8 mouse cellular contexts compared by ENCODE assay signal in genomic region chr9:44084236-44084635, GRCm38 (mm10). TPM values are rescaled to one million over a fixed set of nuclear protein-coding genes. Genes with fewer than 3 reads are reported as not detected.
DNase-seq lines count a peak whose midpoint lies in the region; ATAC-seq and TF ChIP-seq lines count a peak whose summit lies in the region.

No protein-coding gene starts in this region.

- DNase-seq in heart, adult 9 months (ENCODE audit: low spot score in 2 of 2), result no peak
- DNase-seq in G1E (ENCODE audit: low spot score), result no peak
- no peak for DNase-seq in forebrain, postnatal 0 days
- no peak for DNase-seq in midbrain, embryonic 10.5 days (ENCODE audit: low spot score)
- DNase-seq in retina, postnatal 1 day, result no peak
- no peak for DNase-seq in layer of hippocampus, adult 9-11 months
- no peak for DNase-seq in left cerebral cortex, postnatal 10 days (ENCODE audit: extremely low spot score in 1 of 2, low spot score in 2 of 2)

- intact Hi-C loops in left cerebral cortex, postnatal 10 days (cut with DNase I), result no loop called here

- no peak for TF ChIP-seq CTCF in G1E (IDR thresholded peaks at IDR 0.05; ENCODE audit: low read depth, low read length)
- TF ChIP-seq CTCF in forebrain, postnatal 0 days (IDR thresholded peaks at IDR 0.05; ENCODE audit: low read depth), result no peak

- peak overlapping the region; percentile 78 for H3K4me3 ChIP-seq in heart, embryonic 15.5 days
- H3K4me3 ChIP-seq in G1E (ENCODE audit: low read depth, low read length), result peak overlapping the region; percentile 72; the same call in 1 of the 2 replicates
- H3K4me3 ChIP-seq in forebrain, postnatal 0 days (ENCODE audit: low read depth, low read length), result peak overlapping the region; percentile 53
- peak overlapping the region; percentile 76 for H3K4me3 ChIP-seq in midbrain, embryonic 10.5 days

- WGBS in heart, embryonic 15.5 days, result under 1% methylated on average over 14 of the region's 14 CpGs
- 3% methylated on average over 14 of the region's 14 CpGs for WGBS in forebrain, postnatal 0 days
- WGBS in midbrain, embryonic 10.5 days, result under 1% methylated on average over 14 of the region's 14 CpGs

- H3K4me2 ChIP-seq in heart, embryonic 15.5 days, result peak overlapping the region; percentile 92
- peak overlapping the region; percentile 100 for H3K4me2 ChIP-seq in forebrain, postnatal 0 days (ENCODE audit: low read depth)

- H3K4me1 ChIP-seq in heart, embryonic 15.5 days (replicated peaks), result peaks cover 84% of the 10 kb centered on the region
- H3K4me1 ChIP-seq in G1E (ENCODE audit: insufficient read depth, low read depth, low read length), result peaks cover 50% of the 10 kb centered on the region
- H3K4me1 ChIP-seq in forebrain, postnatal 0 days (ENCODE audit: insufficient read depth), result peaks cover 17% of the 10 kb centered on the region; the same call in 1 of the 2 replicates
- peaks cover 60% of the 10 kb centered on the region for H3K4me1 ChIP-seq in midbrain, embryonic 10.5 days

- H3K27me3 ChIP-seq in heart, embryonic 15.5 days, result 0 out of 2 replicates have a peak, but pooled peaks cover 3% of the 10 kb centered on the region
- peaks cover 31% of the 10 kb centered on the region for H3K27me3 ChIP-seq in G1E (ENCODE audit: insufficient read depth, low read length)
- H3K27me3 ChIP-seq in forebrain, postnatal 0 days (ENCODE audit: insufficient read depth, low read length), result no peaks in the 10 kb centered on the region
- H3K27me3 ChIP-seq in midbrain, embryonic 10.5 days (ENCODE audit: low read depth, poor library complexity, severe bottlenecking), result peaks cover 98% of the 10 kb centered on the region

- peak overlapping the region; percentile 93 for H3K9ac ChIP-seq in heart, embryonic 15.5 days
- H3K9ac ChIP-seq in forebrain, postnatal 0 days, result peak overlapping the region; percentile 61

- H3K9me3 ChIP-seq in heart, embryonic 15.5 days (replicated peaks), result no peaks in the 10 kb centered on the region
- H3K9me3 ChIP-seq in G1E (replicated peaks), result no peaks in the 10 kb centered on the region
- no peaks in the 10 kb centered on the region for H3K9me3 ChIP-seq in forebrain, postnatal 0 days (ENCODE audit: low read length)
- no peaks in the 10 kb centered on the region for H3K9me3 ChIP-seq in midbrain, embryonic 10.5 days (replicated peaks)

- no peaks in the 10 kb centered on the region for H3K36me3 ChIP-seq in heart, embryonic 15.5 days
- H3K36me3 ChIP-seq in G1E (replicated peaks), result peaks cover 2% of the 10 kb centered on the region
- no peaks in the 10 kb centered on the region for H3K36me3 ChIP-seq in forebrain, postnatal 0 days (ENCODE audit: insufficient read depth)
- H3K36me3 ChIP-seq in midbrain, embryonic 10.5 days, result no peaks in the 10 kb centered on the region

- no peak for ATAC-seq in heart, embryonic 15.5 days (replicated peaks; ENCODE audit: insufficient number of reproducible peaks, insufficient read depth, low FRiP score, low read depth)
- no peak for ATAC-seq in G1E (ENCODE audit: extremely low read depth, insufficient number of reproducible peaks, low FRiP score, poor library complexity, severe bottlenecking)
- no peak for ATAC-seq in forebrain, postnatal 0 days

- peak overlapping the region; percentile 94 for H3K27ac ChIP-seq in heart, embryonic 15.5 days
- H3K27ac ChIP-seq in forebrain, postnatal 0 days (ENCODE audit: low read depth, low read length), result peak overlapping the region; percentile 35; the same call in 1 of the 2 replicates
- H3K27ac ChIP-seq in midbrain, embryonic 10.5 days (replicated peaks), result peak overlapping the region; percentile 85

RNA-seq across cellular contexts. Expression of gene Mfrp, which starts 17.3 kb away (rescaled TPM):
- not detected in 2 replicates for polyA plus RNA-seq in heart, embryonic 15.5 days (2015; fragmentation: Nextera tagmentation; extraction: Ambion mirVana)
- total RNA-seq in G1E (2014; fragmentation: Nextera tagmentation), result not detected in 2 replicates
- total RNA-seq in G1E (2017), result not detected in 2 replicates
- polyA plus RNA-seq in G1E (2012), result not detected in 2 replicates
- 0.67 and 1.2 TPM in 2 replicates for total RNA-seq in forebrain, postnatal 0 days (2014; rRNA removed)
- polyA plus RNA-seq in forebrain, postnatal 0 days (2015; fragmentation: Nextera tagmentation; extraction: Ambion mirVana), result 0.08 and 0.13 TPM in 2 replicates
- 0.07 and 0.17 TPM in 2 replicates for polyA plus RNA-seq in midbrain, embryonic 10.5 days (2016; fragmentation: Nextera tagmentation; extraction: Ambion mirVana)
- total RNA-seq in left cerebral cortex, postnatal 10 days (2021), result under 1 TPM in 1 of 2 experiments, not detected in 1; 0.17 TPM

RNA-seq across cellular contexts. Expression of gene Usp2, which starts 17.4 kb away (rescaled TPM):
- polyA plus RNA-seq in heart, embryonic 15.5 days (2015; fragmentation: Nextera tagmentation; extraction: Ambion mirVana), result 69.9 and 74.9 TPM in 2 replicates
- total RNA-seq in G1E (2014; fragmentation: Nextera tagmentation) (8.3 and 20.1 TPM in 2 replicates), G1E (2017) (8.6 and 12.3 TPM in 2 replicates)
- 3.2 and 4.1 TPM in 2 replicates for polyA plus RNA-seq in G1E (2012)
- 10.5 and 16.6 TPM in 2 replicates for total RNA-seq in forebrain, postnatal 0 days (2014; rRNA removed)
- 14.9 and 20.2 TPM in 2 replicates for polyA plus RNA-seq in forebrain, postnatal 0 days (2015; fragmentation: Nextera tagmentation; extraction: Ambion mirVana)
- polyA plus RNA-seq in midbrain, embryonic 10.5 days (2016; fragmentation: Nextera tagmentation; extraction: Ambion mirVana), result 11.3 and 16.5 TPM in 2 replicates
- 10 to 100 TPM; 58.2 to 64.0 TPM for total RNA-seq in left cerebral cortex, postnatal 10 days (2021)

RNA-seq across cellular contexts. Expression of gene C1qtnf5, which starts 22.8 kb away (rescaled TPM):
- polyA plus RNA-seq in heart, embryonic 15.5 days (2015; fragmentation: Nextera tagmentation; extraction: Ambion mirVana), result 3.8 TPM in 2 replicates
- not detected in 2 replicates for total RNA-seq in G1E (2014; fragmentation: Nextera tagmentation)
- total RNA-seq in G1E (2017), result 0.29 TPM in 1 of 2 replicates, not detected in the other
- 0.21 TPM in 1 of 2 replicates, not detected in the other for polyA plus RNA-seq in G1E (2012)
- total RNA-seq in forebrain, postnatal 0 days (2014; rRNA removed), result 17.3 and 18.4 TPM in 2 replicates
- 8.7 and 9.3 TPM in 2 replicates for polyA plus RNA-seq in forebrain, postnatal 0 days (2015; fragmentation: Nextera tagmentation; extraction: Ambion mirVana)
- polyA plus RNA-seq in midbrain, embryonic 10.5 days (2016; fragmentation: Nextera tagmentation; extraction: Ambion mirVana), result 0.29 and 0.93 TPM in 2 replicates
- total RNA-seq in left cerebral cortex, postnatal 10 days (2021), result 10 to 100 TPM; 11.2 to 12.1 TPM

RNA-seq across cellular contexts. Expression of gene Gm49380, which starts 29.1 kb away (rescaled TPM):
- polyA plus RNA-seq in heart, embryonic 15.5 days (2015; fragmentation: Nextera tagmentation; extraction: Ambion mirVana), result 0.05 and 0.13 TPM in 2 replicates
- not detected in 2 replicates for total RNA-seq in G1E (2014; fragmentation: Nextera tagmentation)
- total RNA-seq in G1E (2017), result 0.12 and 0.27 TPM in 2 replicates
- 0.15 TPM in 1 of 2 replicates, not detected in the other for polyA plus RNA-seq in G1E (2012)
- 0.81 TPM in 1 of 2 replicates, not detected in the other for total RNA-seq in forebrain, postnatal 0 days (2014; rRNA removed)
- 0.11 TPM in 1 of 2 replicates, not detected in the other for polyA plus RNA-seq in forebrain, postnatal 0 days (2015; fragmentation: Nextera tagmentation; extraction: Ambion mirVana)
- polyA plus RNA-seq in midbrain, embryonic 10.5 days (2016; fragmentation: Nextera tagmentation; extraction: Ambion mirVana), result 0.35 and 0.63 TPM in 2 replicates
- total RNA-seq in left cerebral cortex, postnatal 10 days (2021), result not detected

RNA-seq across cellular contexts. Expression of gene Rnf26, which starts 29.1 kb away (rescaled TPM):
- polyA plus RNA-seq in heart, embryonic 15.5 days (2015; fragmentation: Nextera tagmentation; extraction: Ambion mirVana), result 28.7 and 39.9 TPM in 2 replicates
- 40.6 and 46.9 TPM in 2 replicates for total RNA-seq in G1E (2014; fragmentation: Nextera tagmentation)
- 10.5 and 11.4 TPM in 2 replicates for total RNA-seq in G1E (2017)
- polyA plus RNA-seq in G1E (2012), result 29.7 and 41.9 TPM in 2 replicates
- total RNA-seq in forebrain, postnatal 0 days (2014; rRNA removed), result 11.0 and 16.0 TPM in 2 replicates
- polyA plus RNA-seq in forebrain, postnatal 0 days (2015; fragmentation: Nextera tagmentation; extraction: Ambion mirVana), result 36.8 and 38.8 TPM in 2 replicates
- 81.3 and 81.5 TPM in 2 replicates for polyA plus RNA-seq in midbrain, embryonic 10.5 days (2016; fragmentation: Nextera tagmentation; extraction: Ambion mirVana)
- 10 to 100 TPM; 30.1 to 33.4 TPM for total RNA-seq in left cerebral cortex, postnatal 10 days (2021)

Comparison
In these comparisons a context has a peak if more than half of its experiments do, and no peak if none do; other contexts are left out.
1. H3K27ac ChIP-seq: peak in every context shown above with its lines; median percentile 94 in heart, embryonic 15.5 days; 85 in midbrain, embryonic 10.5 days; 35 in forebrain, postnatal 0 days.